Mouse (Mus musculus) layer of hippocampus, adult 2 months (tissue): ENCODE results near the gene Reln. TPM values are rescaled to one million over a fixed set of nuclear protein-coding genes. Genes with fewer than 3 reads are reported as not detected.
A peak's percentile ranks its signal among the peaks of the same experiment; 100 is the strongest.

Experiments used
- DNase-seq, 2 experiments: peaks; one replicate each; pipeline ENCODE4 v3.0.0; 2022; ENCODE audit warnings: low spot score in 2 of 2
- H3K27ac ChIP-seq: fragments of 200-600 bp; 2 replicates; pipeline ENCODE4 v1.8.1; 2022
- H3K4me3 ChIP-seq: fragments of 200-600 bp; 2 replicates; pipeline ENCODE4 v1.8.1; 2022; ENCODE audit warnings: mild to moderate bottlenecking
- CTCF ChIP-seq: fragments of 200-600 bp; conservative IDR thresholded peaks from 2 replicates; pipeline ENCODE4 v1.8.1; 2022; ENCODE audit warnings: antibody characterized with exemption, mild to moderate bottlenecking, moderate library complexity
- total RNA-seq, 2 experiments: library from RNA; stranded (reverse); gene quantifications; 2 replicates each; pipeline ENCODE4 v1.2.3; 2021

Gene Reln
- total RNA-seq, 2 experiments from 2014 or later, result 47.1 to 48.7 TPM

DNA sequence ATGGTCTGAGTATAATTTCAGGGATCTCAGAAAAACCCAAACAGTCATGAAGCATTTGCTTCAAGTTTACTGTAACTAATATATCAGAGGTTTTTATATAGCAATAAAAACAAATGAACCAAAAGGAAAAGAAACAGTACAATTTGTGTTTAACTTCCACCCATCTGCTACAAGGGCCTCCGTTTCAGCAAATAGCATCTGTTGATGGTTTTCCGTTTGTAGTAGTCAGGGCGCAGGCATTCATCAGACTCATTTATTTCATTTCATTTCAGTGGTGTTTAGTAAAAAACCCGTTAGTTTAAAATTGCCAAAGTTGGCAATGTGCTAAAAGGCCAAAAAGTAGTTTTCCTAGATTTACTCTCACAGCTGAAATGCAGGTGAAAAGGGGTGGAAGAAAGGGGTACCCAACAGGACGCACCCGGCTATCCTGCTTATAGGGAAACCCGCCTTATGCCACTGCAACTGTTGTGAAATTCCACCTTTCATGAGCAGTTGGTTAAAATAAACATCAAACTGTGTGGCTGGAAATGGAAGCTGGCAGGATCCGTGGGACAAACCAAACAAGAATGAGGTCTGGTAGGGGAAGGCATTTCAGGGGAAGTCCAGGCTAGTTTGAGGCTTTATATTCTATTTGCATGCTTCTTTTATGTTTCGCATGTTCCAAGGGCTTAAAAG lies 237.6 kb downstream of the Reln start:
- TF ChIP-seq CTCF, result no peak
- Histone ChIP-seq H3K27ac (no peak overlapping the region), H3K4me3 (no peak overlapping the region)
- peak; percentile 39 to 46 for DNase-seq

DNA sequence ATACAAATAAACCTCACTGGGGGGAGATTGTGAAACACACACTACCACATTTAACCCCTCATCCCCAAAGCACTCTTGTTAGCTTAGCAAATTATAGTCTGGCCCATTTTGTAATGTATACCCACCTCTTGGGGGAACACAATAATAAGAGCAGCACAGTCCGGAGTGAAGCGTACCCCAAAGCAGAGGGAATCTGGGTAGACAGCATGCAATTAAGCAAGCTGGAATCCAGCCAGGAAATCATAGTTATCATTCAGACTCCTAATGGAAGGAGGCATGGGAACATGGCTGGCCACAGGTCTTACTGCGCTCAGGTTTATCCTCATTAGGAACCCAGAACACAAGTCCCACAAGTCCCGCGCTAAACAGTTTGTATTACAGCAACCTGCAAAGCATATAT lies 249.5 kb downstream of the Reln start:
- TF ChIP-seq CTCF, result no peak
- DNase-seq, result no peak
- Histone ChIP-seq H3K27ac (no peak overlapping the region), H3K4me3 (no peak overlapping the region)

DNA sequence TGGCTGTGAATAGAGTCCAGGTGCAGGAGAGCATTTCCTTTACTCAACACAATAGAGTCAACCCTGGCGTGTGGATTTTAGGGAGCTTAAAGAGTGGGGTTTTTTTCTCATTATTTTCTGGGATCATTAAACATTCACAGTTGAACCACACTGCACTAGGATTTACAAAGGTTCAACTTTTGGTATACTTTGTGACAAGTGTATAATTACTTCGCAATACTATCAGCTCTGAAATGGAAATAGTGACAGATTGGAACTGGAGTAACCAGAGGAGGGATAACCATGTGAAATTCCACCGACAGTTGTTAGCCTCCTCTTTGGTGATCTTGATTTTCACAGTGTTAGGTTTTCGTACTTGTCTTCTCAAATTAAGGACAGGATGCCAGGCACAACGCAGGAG lies 250.5 kb downstream of the Reln start:
- Histone ChIP-seq H3K4me3 (no peak overlapping the region), H3K27ac (no peak overlapping the region)
- no peak for TF ChIP-seq CTCF
- DNase-seq, result no peak

DNA sequence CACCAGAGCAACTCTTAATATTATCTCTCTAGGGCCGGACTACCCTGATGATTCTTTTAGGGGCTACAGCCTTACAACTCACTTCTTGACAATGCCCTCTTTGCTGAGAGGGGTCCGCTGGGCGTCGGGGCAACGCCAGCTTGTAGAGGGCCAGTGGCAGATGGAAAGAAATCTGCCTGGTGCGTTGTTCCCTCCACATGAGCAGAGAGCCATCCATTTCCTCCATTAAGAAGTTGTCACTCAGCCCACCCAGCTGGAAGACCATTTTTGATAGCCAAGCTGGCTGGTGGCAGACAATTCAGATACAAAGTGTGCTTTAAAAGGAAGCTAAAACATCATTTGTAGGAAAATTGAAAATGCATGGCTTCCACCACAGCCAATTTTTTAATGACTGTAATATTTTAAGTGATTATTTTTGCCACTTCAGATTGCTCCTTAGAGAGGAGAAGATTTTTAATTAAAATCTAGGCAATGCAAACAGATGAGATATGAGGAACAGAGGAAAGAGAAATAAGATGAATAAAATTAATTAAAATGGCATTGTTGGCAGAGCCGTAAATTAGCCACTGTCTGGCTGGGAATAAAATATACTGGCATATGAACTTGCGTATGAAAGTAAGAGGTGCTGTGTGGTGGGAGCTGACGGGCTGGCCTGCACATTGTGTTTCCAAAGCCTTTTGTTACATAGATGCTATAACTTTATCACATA lies 251.2 kb downstream of the Reln start:
- DNase-seq, result peak in 1 of 2 experiments; percentile 10
- Histone ChIP-seq H3K4me3 (no peak overlapping the region), H3K27ac (no peak overlapping the region)
- TF ChIP-seq CTCF, result no peak

DNA sequence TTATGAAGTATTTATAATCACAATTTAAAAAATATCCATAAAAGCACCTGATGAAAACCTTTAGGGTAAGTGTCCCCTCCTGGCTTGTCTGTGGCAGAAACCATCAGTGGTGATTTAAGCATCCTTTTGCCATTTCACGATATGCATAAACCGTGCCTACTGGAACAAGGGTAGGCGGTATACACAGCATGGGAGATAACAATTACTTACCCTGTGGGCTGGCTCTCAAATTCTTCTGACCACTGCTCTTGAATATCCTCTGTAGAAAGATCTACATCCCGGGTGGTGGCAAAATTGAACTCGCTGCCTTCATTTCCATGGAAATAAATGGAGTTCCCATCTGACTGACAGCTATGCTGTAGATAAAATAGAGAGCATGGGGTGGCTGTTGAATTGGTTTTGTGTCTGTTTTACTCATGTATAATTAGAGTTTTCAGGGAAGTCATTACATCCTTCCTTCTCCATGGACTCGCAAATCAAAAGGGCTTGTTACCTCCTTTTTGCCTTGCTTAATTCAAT lies 264.0 kb downstream of the Reln start:
- H3K27ac ChIP-seq, result no peak overlapping the region
- H3K4me3 ChIP-seq, result no peak overlapping the region
- DNase-seq, result no peak
- TF ChIP-seq CTCF, result no peak

DNA sequence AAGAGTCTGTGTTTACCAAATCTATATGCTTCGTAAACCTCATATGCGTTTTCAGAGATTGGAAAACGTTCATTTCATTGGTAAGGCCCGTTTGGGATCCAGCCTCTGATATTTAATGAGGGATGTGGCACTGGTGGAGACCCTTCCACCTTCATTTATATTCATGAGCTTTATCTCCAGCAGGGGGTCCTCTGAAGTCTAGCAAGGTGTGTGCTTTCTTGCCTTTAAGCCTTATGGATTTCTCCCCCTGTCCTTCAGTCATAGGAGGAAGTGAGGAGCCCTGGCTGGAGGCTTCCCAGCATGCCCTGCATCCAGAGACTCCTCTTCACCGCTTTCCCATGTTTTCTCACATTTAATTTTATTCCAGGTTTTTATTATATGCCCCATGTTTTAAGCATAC lies 269.5 kb downstream of the Reln start:
- TF ChIP-seq CTCF, result no peak
- DNase-seq, result no peak
- H3K4me3 ChIP-seq, result no peak overlapping the region
- H3K27ac ChIP-seq, result no peak overlapping the region

DNA sequence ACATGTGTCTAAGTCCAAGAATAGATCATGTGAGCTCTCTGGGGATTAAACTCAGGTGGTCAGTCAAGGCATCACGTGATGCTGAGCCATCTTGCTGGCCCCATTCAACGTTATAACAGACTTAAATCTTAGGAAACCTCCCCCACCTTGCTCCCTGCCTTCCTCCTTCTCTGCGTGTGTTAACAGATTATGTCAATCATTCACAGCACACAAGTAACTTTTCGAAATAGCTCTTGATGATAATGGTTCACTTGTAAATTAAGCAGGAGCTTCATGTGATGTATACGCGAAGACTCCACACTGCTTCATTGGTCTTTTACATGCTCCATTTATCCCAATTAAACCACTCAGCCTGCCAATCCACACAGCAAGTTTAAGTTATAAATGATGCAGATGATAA lies 271.9 kb downstream of the Reln start:
- no peak overlapping the region for H3K4me3 ChIP-seq
- no peak for TF ChIP-seq CTCF
- H3K27ac ChIP-seq, result no peak overlapping the region
- DNase-seq, result no peak

DNA sequence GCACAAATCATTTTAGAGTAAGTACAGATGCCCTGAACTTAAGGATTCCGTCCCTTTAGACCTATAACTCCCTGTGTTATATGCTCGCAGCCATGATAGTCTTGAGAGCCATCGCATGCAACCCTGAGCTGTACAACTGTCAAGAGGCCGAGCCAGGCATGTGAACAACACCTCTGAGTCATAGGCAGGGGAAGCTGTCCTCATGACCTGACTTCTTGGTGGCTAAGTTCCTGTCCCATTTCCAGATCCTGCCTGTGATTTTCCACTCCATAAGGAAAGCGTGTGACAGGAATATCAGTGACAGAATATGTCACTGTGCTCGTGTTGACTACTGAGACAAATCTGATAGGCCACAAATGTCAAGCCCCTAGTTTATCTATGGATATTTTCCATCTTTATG lies 285.3 kb downstream of the Reln start:
- Histone ChIP-seq H3K27ac (no peak overlapping the region), H3K4me3 (no peak overlapping the region)
- no peak for DNase-seq
- no peak for TF ChIP-seq CTCF

DNA sequence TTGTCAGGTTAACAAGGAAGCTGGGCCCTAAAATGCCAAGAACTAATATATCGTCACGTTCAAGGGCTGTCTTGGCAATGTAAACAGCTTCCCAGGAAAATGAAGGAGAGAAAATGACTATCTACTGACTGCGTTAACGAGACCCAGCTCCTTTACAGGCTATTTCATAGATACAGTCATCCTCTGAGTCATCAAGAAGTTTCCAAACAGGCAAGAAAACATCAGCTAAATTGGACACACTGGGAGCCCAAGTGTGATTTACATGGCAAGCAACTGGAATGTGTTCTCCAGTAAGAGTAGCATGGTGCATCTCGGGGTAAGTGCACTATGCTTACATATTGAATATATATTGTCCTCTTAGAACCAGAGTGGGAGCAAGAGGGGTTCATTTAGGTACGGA lies 302.7 kb downstream of the Reln start:
- no peak overlapping the region for H3K4me3 ChIP-seq
- TF ChIP-seq CTCF, result no peak
- no peak for DNase-seq
- H3K27ac ChIP-seq, result no peak overlapping the region

DNA sequence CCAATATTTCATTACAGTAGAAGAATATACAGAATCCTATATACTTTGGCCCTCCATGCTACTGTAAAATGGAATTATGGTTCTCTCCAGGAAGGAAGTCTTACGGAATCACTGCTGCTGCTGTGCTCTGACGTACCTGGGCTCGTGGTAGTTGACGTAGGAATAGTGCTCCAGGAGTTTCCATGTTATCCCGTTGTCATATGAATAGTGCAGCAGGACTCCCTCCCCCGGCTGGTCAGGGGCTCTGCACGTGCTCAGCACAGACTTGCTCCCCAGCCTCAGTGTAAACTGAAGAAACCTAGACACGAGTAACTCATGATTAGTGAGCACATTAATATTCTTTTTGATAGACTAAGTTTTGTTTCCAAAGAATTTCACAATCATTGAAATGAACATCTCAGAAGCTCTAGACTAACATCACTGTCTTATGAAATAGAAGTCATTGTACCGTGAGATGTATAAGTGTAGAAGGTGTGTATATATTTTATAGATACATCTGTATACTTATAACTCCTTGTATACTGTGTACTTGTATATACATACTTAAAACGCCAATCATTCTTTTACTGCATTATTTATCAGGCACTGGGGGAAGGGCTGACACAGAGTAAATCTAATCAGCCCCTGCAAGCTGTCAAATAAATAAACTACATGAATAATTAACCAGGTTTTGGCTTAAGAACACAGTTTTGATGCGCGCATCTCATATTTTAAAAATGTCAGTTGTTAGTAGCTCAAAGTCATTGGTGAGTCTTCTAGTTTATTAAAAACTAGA lies 304.9 kb downstream of the Reln start:
- no peak for TF ChIP-seq CTCF
- no peak for DNase-seq
- Histone ChIP-seq H3K4me3 (no peak overlapping the region), H3K27ac (no peak overlapping the region)

DNA sequence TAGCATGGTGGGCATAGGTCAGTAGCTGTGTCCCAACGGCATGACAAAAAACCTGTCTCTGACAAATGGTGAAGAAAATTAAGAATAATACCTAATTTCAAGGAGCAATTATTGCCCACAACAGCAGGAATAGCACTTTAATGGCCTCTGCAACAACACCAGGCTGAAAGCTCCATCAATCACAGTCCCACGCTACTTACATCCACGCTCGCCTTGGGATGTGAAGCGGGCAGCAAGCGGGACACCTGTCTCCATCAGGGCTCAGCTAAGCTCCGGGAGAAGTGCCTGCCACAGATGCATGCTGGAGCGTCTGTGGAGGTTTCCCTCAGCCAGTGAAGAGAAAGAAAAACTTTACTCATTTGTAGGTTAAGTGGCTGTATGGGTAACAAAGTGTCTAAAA lies 309.3 kb downstream of the Reln start:
- no peak for TF ChIP-seq CTCF
- Histone ChIP-seq H3K27ac (no peak overlapping the region), H3K4me3 (no peak overlapping the region)
- no peak for DNase-seq

DNA sequence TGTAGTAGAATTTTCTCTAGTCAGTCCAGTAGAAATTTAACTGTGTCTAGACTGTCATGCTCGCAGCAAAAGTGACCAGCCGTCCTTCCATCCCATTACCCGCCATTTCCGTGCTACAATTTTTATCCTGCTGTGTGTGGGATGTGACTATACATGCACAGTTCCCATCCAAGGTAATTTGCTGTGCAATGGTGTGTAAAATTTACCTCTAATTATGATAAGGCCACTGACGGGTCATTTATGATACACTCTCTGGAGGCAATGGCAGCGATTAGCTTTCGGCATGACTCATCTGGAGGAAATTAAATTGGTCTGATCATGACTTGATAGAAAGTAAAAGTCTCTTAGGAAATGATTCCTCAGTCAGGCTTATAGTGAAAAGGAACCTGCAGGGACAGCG lies 311.5 kb downstream of the Reln start:
- no peak for DNase-seq
- no peak overlapping the region for H3K4me3 ChIP-seq
- H3K27ac ChIP-seq, result no peak overlapping the region
- no peak for TF ChIP-seq CTCF

DNA sequence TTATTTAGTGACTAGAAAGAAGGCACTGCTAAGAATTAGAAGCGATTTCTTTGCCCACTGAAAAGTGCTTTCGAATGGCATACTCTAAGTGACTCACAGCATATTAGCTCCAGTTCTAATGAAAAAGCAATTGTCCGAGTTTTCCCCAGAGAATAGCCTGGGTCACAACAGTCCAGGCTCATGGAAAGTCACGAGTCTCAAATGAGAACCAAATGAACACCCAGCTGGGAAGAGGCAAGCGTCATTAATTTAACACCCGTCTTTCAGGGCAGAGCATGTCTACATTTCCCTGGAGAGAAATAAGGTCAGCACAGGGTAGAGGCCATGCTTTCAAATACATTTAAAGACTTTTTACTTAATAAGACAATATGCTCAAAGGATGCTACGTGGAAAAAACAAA lies 312.8 kb downstream of the Reln start:
- Histone ChIP-seq H3K4me3 (no peak overlapping the region), H3K27ac (no peak overlapping the region)
- no peak for TF ChIP-seq CTCF
- DNase-seq, result no peak
